Mouse (Mus musculus): Measurements from ENCODE around the gene Gm10188. TPM values are rescaled to one million over a fixed set of nuclear protein-coding genes. Genes with fewer than 3 reads are reported as not detected.

Gene Gm10188
- polyA plus RNA-seq, 1 experiment from 2014 or later, result not detected

MicroRNAs within 50 kb of the gene (microRNA counts, 519-probe panel; counts per million panel counts)
- 1,202 counts per million, percentile 5 among the panel's probes with 10 or more counts for microRNA mmu-miR-135b

Small RNA genes lying within 50 kb of the gene (microRNA-seq; reads per million reads assigned to microRNA genes)
- gene Mir135b, result 81.3 reads per million, percentile 45 among the genes with 10 or more reads in this experiment

Other genes with a start within 250 kb of the Gm10188 start
- 13.2 and 14.3 TPM in 2 replicates for gene Elk4, start 222.2 kb downstream of the Gm10188 start, polyA plus RNA-seq (2015; fragmentation: Nextera tagmentation; extraction: Ambion mirVana)
- 8.7 and 10.1 TPM in 2 replicates for gene Mfsd4a, start 161.7 kb downstream of the Gm10188 start, polyA plus RNA-seq (2015; fragmentation: Nextera tagmentation; extraction: Ambion mirVana)
- gene Cdk18, start 90.1 kb downstream of the Gm10188 start, polyA plus RNA-seq (2015; fragmentation: Nextera tagmentation; extraction: Ambion mirVana), result 16.9 and 20.2 TPM in 2 replicates
- not detected in 2 replicates for gene Lemd1, start 38.3 kb downstream of the Gm10188 start, polyA plus RNA-seq (2015; fragmentation: Nextera tagmentation; extraction: Ambion mirVana)
- gene AC124108.1, start 38.3 kb downstream of the Gm10188 start, polyA plus RNA-seq (2015; fragmentation: Nextera tagmentation; extraction: Ambion mirVana), result 0.04 and 0.07 TPM in 2 replicates
- 0.09 and 0.33 TPM in 2 replicates for gene Klhdc8a, start 68.9 kb upstream of the Gm10188 start, polyA plus RNA-seq (2015; fragmentation: Nextera tagmentation; extraction: Ambion mirVana)
- 4.6 and 5.6 TPM in 2 replicates for gene Nuak2, start 86.4 kb upstream of the Gm10188 start, polyA plus RNA-seq (2015; fragmentation: Nextera tagmentation; extraction: Ambion mirVana)
- 9.4 and 12.2 TPM in 2 replicates for gene Tmcc2, start 161.5 kb upstream of the Gm10188 start, polyA plus RNA-seq (2015; fragmentation: Nextera tagmentation; extraction: Ambion mirVana)
- 6.2 and 6.3 TPM in 2 replicates for gene Dstyk, start 187.8 kb upstream of the Gm10188 start, polyA plus RNA-seq (2015; fragmentation: Nextera tagmentation; extraction: Ambion mirVana)
- gene Rbbp5, start 247.6 kb upstream of the Gm10188 start, polyA plus RNA-seq (2015; fragmentation: Nextera tagmentation; extraction: Ambion mirVana), result 36.5 and 36.9 TPM in 2 replicates